Mouse (Mus musculus): ENCODE measurements at regions not wholly inside any gene's neighbourhood (a gene's known extent, or its start where the extent isn't known, plus 50 kb on each side); places are given as distances from the start of the nearest gene placed in this dataset.

DNA sequence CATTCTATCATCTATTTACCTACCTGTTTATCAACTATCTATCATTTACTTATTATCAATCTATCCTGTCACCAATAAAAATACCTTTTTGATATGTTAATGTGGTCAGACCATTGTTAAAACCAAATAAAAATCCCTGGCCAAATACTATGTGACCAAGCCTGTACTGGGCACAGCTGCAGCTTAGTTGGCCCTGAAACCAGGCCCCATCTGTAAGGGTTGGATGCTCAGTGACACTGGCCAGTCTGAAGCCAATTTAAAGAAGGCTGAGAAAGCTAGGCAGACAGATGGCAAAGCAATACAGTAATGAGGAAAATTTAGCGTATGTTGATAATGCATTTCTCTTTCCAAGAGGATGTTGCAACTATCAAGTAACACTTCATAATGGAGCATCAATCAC is 217.8 kb downstream of the Samd5 start:
- H3K4me3 ChIP-seq: no peak overlapping the region
- H3K4me2 ChIP-seq: no peak overlapping the region
- WGBS: 72% methylated on average over 1 of the region's 1 CpGs
- no peaks in the 10 kb centered on the region for H3K36me3 ChIP-seq (ENCODE audit: poor library complexity, severe bottlenecking)
- no peaks in the 10 kb centered on the region for H3K9me3 ChIP-seq (replicated peaks)
- no peaks in the 10 kb centered on the region for H3K27me3 ChIP-seq
- no peaks in the 10 kb centered on the region for H3K4me1 ChIP-seq
- peak; percentile 75; the same call in 1 of the 2 replicates for ATAC-seq
- no peak overlapping the region for H3K9ac ChIP-seq
- H3K27ac ChIP-seq: no peak overlapping the region

DNA sequence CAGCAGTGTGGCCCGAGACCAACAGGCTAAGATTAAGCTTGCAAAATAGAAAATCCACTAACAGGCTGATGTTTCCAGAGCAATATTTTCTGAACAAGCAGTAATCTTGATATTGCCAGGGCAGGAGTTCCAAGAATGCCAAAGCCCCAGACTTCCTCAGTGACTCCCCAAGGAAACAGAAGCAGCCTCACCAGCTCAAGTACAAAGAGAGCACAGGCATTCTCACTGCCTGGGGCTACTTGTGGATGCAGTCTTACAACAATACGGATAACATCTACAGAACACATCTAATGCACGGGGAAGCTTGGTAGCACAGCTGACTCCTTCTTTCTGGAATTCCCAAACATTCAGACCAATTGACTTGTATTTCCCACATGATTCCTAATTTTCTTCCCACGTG is 235.9 kb downstream of the Samd5 start:
- H3K4me1 ChIP-seq: no peaks in the 10 kb centered on the region
- no peaks in the 10 kb centered on the region for H3K36me3 ChIP-seq (ENCODE audit: poor library complexity, severe bottlenecking)
- H3K4me3 ChIP-seq: no peak overlapping the region
- H3K27me3 ChIP-seq: no peaks in the 10 kb centered on the region
- no peak overlapping the region for H3K9ac ChIP-seq
- 70% methylated on average over 4 of the region's 4 CpGs for whole genome bisulfite sequencing
- H3K27ac ChIP-seq: no peak overlapping the region
- no peaks in the 10 kb centered on the region for H3K9me3 ChIP-seq (replicated peaks)
- no peak for ATAC-seq
- H3K4me2 ChIP-seq: no peak overlapping the region

DNA sequence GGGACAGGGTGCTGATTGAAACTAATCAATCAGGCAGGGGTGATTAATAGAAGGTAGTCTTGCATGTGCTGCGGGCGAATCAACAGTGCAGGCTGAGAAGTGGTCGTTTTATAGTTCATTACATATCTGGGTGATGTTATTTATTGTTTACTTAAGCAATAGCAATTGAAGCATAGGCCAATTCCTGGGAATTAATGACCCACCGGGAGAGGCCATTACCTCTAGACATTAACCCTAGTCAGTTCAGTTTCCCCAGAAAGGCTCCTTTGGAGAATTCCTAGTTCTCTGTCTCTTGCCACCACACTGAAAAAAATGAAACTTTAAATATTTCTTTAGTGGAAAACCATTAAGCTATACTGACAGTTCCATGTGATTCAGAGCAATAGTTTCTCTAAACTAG is 236.6 kb downstream of the Samd5 start:
- H3K4me1 ChIP-seq: no peaks in the 10 kb centered on the region
- WGBS: 62% methylated on average over 4 of the region's 4 CpGs
- H3K9me3 ChIP-seq (replicated peaks): no peaks in the 10 kb centered on the region
- no peak for ATAC-seq
- H3K27me3 ChIP-seq: no peaks in the 10 kb centered on the region
- no peak overlapping the region for H3K27ac ChIP-seq
- no peak overlapping the region for H3K4me2 ChIP-seq
- H3K4me3 ChIP-seq: no peak overlapping the region
- H3K9ac ChIP-seq: no peak overlapping the region
- no peaks in the 10 kb centered on the region for H3K36me3 ChIP-seq (ENCODE audit: poor library complexity, severe bottlenecking)

DNA sequence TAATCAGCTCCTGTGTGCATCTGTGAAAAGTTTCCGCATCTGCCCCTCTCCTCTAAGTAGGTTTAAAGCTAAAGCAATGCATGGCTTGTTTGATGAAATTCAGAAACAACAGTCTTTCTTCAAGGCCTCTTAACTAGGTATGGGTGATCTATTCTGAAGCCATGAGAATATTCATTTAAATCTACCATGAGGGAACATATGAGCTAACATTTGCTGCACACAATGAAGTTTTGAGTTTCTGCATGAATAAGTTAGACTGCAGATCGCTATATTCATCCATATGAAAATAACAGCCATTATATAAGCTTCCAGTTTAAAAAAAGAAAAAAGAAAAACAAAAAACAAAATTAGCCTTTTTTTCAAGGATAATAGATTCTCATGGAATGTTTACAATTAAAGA is 245.9 kb downstream of the Samd5 start:
- H3K9me3 ChIP-seq (replicated peaks): no peaks in the 10 kb centered on the region
- no peak overlapping the region for H3K4me3 ChIP-seq
- 55% methylated on average over 2 of the region's 2 CpGs for WGBS
- no peak overlapping the region for H3K27ac ChIP-seq
- H3K9ac ChIP-seq: no peak overlapping the region
- H3K4me2 ChIP-seq: no peak overlapping the region
- no peaks in the 10 kb centered on the region for H3K4me1 ChIP-seq
- ATAC-seq: no peak
- no peaks in the 10 kb centered on the region for H3K27me3 ChIP-seq
- H3K36me3 ChIP-seq (ENCODE audit: poor library complexity, severe bottlenecking): no peaks in the 10 kb centered on the region

GRCm38 (mm10) chr10:9420741-9421140 is 254.3 kb downstream of the Samd5 start:
- ATAC-seq: no peak

GRCm38 (mm10) chr10:9416685-9417084 is 258.3 kb downstream of the Samd5 start:
- Histone ChIP-seq H3K36me3 (ENCODE audit: poor library complexity, severe bottlenecking) (no peaks in the 10 kb centered on the region), H3K9me3 (replicated peaks) (no peaks in the 10 kb centered on the region), H3K27ac (no peak overlapping the region), H3K9ac (no peak overlapping the region), H3K27me3 (no peaks in the 10 kb centered on the region), H3K4me2 (no peak overlapping the region), H3K4me1 (no peaks in the 10 kb centered on the region), H3K4me3 (no peak overlapping the region)
- ATAC-seq: no peak
- WGBS: 87% methylated on average over 5 of the region's 5 CpGs

More at GRCm38 (mm10) chr10:9420741-9421140, 254.3 kb downstream of the Samd5 start:
- Histone ChIP-seq H3K9me3 (replicated peaks) (no peaks in the 10 kb centered on the region), H3K36me3 (ENCODE audit: poor library complexity, severe bottlenecking) (no peaks in the 10 kb centered on the region), H3K4me1 (no peaks in the 10 kb centered on the region), H3K27me3 (no peaks in the 10 kb centered on the region), H3K4me2 (no peak overlapping the region), H3K27ac (no peak overlapping the region), H3K9ac (no peak overlapping the region), H3K4me3 (no peak overlapping the region)
- 32% methylated on average over 4 of the region's 4 CpGs for WGBS

GRCm38 (mm10) chr10:9406101-9406500 is 268.9 kb downstream of the Samd5 start:
- no peak overlapping the region for H3K27ac ChIP-seq
- H3K4me2 ChIP-seq: no peak overlapping the region
- WGBS: 80% methylated on average over 4 of the region's 4 CpGs
- no peaks in the 10 kb centered on the region for H3K27me3 ChIP-seq
- no peaks in the 10 kb centered on the region for H3K4me1 ChIP-seq
- ATAC-seq: no peak
- H3K36me3 ChIP-seq (ENCODE audit: poor library complexity, severe bottlenecking): no peaks in the 10 kb centered on the region
- H3K9me3 ChIP-seq (replicated peaks): no peaks in the 10 kb centered on the region
- no peak overlapping the region for H3K9ac ChIP-seq
- no peak overlapping the region for H3K4me3 ChIP-seq

DNA sequence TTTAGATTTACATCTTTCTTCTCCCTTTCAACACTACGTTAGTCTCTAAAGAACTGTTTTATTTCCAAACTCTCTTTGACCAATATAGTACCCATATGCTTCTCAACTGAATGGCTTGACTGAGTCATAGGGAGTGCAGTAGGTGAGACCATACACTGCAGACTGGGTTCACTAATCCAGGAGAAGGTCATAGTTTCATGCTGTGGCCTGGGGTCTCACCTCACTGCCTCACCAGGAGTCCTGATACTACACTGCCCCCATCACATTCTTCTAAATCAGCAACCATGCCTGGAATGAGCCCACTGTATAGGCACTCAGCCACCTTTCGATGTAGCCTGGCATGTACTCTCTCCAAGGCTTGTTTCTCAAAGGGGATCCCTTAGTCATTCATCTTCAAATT is 269.6 kb downstream of the Samd5 start:
- H3K27me3 ChIP-seq: no peaks in the 10 kb centered on the region
- WGBS: 89% methylated on average over 2 of the region's 2 CpGs
- ATAC-seq: no peak
- no peak overlapping the region for H3K4me2 ChIP-seq
- H3K4me1 ChIP-seq: no peaks in the 10 kb centered on the region
- H3K9ac ChIP-seq: no peak overlapping the region
- no peak overlapping the region for H3K4me3 ChIP-seq
- H3K36me3 ChIP-seq (ENCODE audit: poor library complexity, severe bottlenecking): no peaks in the 10 kb centered on the region
- no peak overlapping the region for H3K27ac ChIP-seq
- H3K9me3 ChIP-seq (replicated peaks): no peaks in the 10 kb centered on the region

DNA sequence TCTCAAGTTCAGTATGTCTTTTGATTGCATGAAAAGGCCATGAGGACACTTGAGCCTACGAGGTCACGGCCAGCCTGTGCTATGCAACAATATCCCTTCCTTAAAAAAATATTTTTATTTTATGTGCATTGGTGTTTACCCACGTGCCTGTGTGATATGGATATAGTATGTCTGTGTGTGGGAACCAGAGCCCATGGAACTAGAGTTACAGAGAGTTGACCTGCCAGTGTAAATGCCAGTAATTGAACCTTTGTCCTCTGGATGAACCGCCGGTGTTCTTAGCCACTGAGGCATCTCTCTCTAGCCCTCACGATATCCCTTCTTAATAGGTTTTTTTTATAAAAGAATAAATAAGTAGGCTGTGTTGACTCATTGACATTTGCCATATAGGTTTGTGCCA is 270.0 kb downstream of the Samd5 start:
- Histone ChIP-seq H3K4me3 (no peak overlapping the region), H3K4me2 (no peak overlapping the region), H3K9me3 (replicated peaks) (no peaks in the 10 kb centered on the region), H3K36me3 (ENCODE audit: poor library complexity, severe bottlenecking) (no peaks in the 10 kb centered on the region), H3K4me1 (no peaks in the 10 kb centered on the region), H3K27ac (no peak overlapping the region), H3K27me3 (no peaks in the 10 kb centered on the region), H3K9ac (no peak overlapping the region)
- 85% methylated on average over 6 of the region's 6 CpGs for WGBS
- ATAC-seq: no peak

DNA sequence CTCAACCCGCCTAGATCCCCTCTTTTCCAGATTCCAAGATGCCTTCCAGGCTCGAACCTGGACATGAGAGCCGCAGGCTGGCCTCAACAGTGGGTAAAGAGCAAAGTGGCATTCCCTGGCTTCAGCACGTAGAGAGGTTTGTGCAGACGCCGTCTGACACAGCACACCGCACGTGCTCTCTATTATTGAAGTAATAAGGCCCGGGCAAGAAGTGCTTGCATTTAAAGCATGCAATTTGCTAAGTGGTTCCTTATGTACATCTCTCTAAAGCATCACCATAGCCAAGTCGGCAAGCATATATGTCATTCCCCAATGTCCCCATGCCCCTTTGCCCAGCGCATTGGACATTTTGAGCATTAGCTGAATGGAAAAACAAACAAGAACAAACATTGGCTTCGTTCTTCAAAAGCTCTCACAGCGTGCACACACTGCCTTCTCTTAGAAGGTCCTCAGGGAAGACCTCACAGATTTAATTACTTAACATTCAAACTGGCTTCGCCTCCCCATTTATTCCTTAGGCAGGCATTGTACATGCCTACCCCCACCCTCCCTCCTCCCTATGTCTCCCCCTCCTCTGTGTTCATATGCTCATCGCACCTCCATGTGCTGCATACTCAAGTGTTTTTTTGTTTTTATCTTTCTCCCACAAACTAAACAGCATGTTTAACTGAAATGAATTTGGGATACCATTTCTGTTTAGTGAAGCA is 273.9 kb downstream of the Samd5 start:
- H3K4me1 ChIP-seq: no peaks in the 10 kb centered on the region
- no peak for ATAC-seq
- H3K9ac ChIP-seq: no peak overlapping the region
- WGBS: 79% methylated on average over 15 of the region's 15 CpGs
- H3K27me3 ChIP-seq: no peaks in the 10 kb centered on the region
- H3K4me2 ChIP-seq: no peak overlapping the region
- no peak overlapping the region for H3K4me3 ChIP-seq
- H3K27ac ChIP-seq: no peak overlapping the region
- no peaks in the 10 kb centered on the region for H3K36me3 ChIP-seq (ENCODE audit: poor library complexity, severe bottlenecking)
- no peaks in the 10 kb centered on the region for H3K9me3 ChIP-seq (replicated peaks)

- H3K9ac ChIP-seq: no peak overlapping the region
- no peaks in the 10 kb centered on the region for H3K9me3 ChIP-seq (replicated peaks)
- no peaks in the 10 kb centered on the region for H3K36me3 ChIP-seq (ENCODE audit: poor library complexity, severe bottlenecking)
- H3K4me2 ChIP-seq: no peak overlapping the region
- no peak overlapping the region for H3K4me3 ChIP-seq
- no peaks in the 10 kb centered on the region for H3K27me3 ChIP-seq
- no peak for ATAC-seq
- no peak overlapping the region for H3K27ac ChIP-seq
- 70% methylated on average over 7 of the region's 7 CpGs for WGBS
- H3K4me1 ChIP-seq: no peaks in the 10 kb centered on the region
These were observed 297.4 kb downstream of the Samd5 start for GRCm38 (mm10) chr10:9377440-9378101.

- no peak for ATAC-seq
- 83% methylated on average over 1 of the region's 1 CpGs for WGBS
These were observed 312.6 kb downstream of the Samd5 start for GRCm38 (mm10) chr10:9362306-9362865.

More at GRCm38 (mm10) chr10:9362306-9362865, 312.6 kb downstream of the Samd5 start:
- H3K4me3 ChIP-seq: no peak overlapping the region
- H3K4me2 ChIP-seq: no peak overlapping the region
- H3K9me3 ChIP-seq (replicated peaks): no peaks in the 10 kb centered on the region
- no peak overlapping the region for H3K9ac ChIP-seq
- H3K27ac ChIP-seq: no peak overlapping the region
- no peaks in the 10 kb centered on the region for H3K27me3 ChIP-seq
- no peaks in the 10 kb centered on the region for H3K36me3 ChIP-seq (ENCODE audit: poor library complexity, severe bottlenecking)
- H3K4me1 ChIP-seq: no peaks in the 10 kb centered on the region

Measured in forebrain, embryonic 13.5 days (tissue).